Mouse (Mus musculus) spleen, adult 2 months (tissue): Measurements from ENCODE around the gene Capn12. TPM values are rescaled to one million over a fixed set of nuclear protein-coding genes. Genes with fewer than 3 reads are reported as not detected.

Experiments
- DNase-seq, 2 experiments: peaks; one replicate each; pipeline versions ENCODE4 v3.0.0 to v3.0.0-alpha.2; 2012 to 2021; ENCODE audit warnings: low spot score in 2 of 2, low read depth in 1 of 2
- H3K27ac ChIP-seq: fragments of 200-500 bp; 2 replicates; pipeline ENCODE4 v1.5.1; 2012; ENCODE audit warnings: low read length, inconsistent platforms; ENCODE audit not compliant: insufficient read depth
- H3K27me3 ChIP-seq: fragments of 200-500 bp; 2 replicates; pipeline ENCODE4 v1.6.1; 2012; ENCODE audit warnings: mild to moderate bottlenecking, moderate library complexity, low read length, inconsistent platforms; ENCODE audit not compliant: control insufficient read depth, insufficient read depth
- H3K36me3 ChIP-seq: fragments of 200-500 bp; 2 replicates; pipeline ENCODE4 v1.6.1; 2012; ENCODE audit warnings: mild to moderate bottlenecking, low read length, inconsistent platforms; ENCODE audit not compliant: control insufficient read depth, insufficient read depth
- H3K4me1 ChIP-seq: fragments of 200-500 bp; 2 replicates; pipeline ENCODE4 v1.6.1; 2011; ENCODE audit warnings: inconsistent platforms; ENCODE audit not compliant: control insufficient read depth, insufficient read depth, insufficient read length
- H3K4me3 ChIP-seq: fragments of 200-500 bp; 2 replicates; pipeline ENCODE4 v1.5.1; 2011; ENCODE audit warnings: mild to moderate bottlenecking, inconsistent platforms; ENCODE audit not compliant: insufficient read depth, insufficient read length; ENCODE audit errors: extremely low read depth
- CTCF ChIP-seq: fragments of 200-500 bp; IDR thresholded peaks from 2 replicates; pipeline ENCODE4 v1.5.1; 2011; ENCODE audit warnings: mild to moderate bottlenecking, inconsistent platforms; ENCODE audit not compliant: insufficient read depth, insufficient read length, insufficient replicate concordance; ENCODE audit errors: extremely low read depth
- POLR2A ChIP-seq: fragments of 200-500 bp; IDR thresholded peaks from 2 replicates; pipeline ENCODE4 v1.6.1; 2011; ENCODE audit warnings: low read depth, low read length, inconsistent platforms
- WGBS: fragments of 180-500 bp; shearing (Covaris S2); methylation state at CpG from one replicate; pipeline ENCODE4 v1.1.7; 2018; 5-methylcytosine and 5-hydroxymethylcytosine counted together
- polyA plus RNA-seq: library from polyadenylated mRNA; depleted of rRNA; stranded (reverse); fragments of >200 nt; gene quantifications from 2 replicates; pipeline ENCODE4 v1.2.3, GENCODE M21; 2012

Gene Capn12
- polyA plus RNA-seq, 1 experiment: 0.13 TPM

GRCm38 (mm10) chr7:28850642-28851041 lies 30.6 kb upstream of the Capn12 start:
- no peak for DNase-seq
- 78% methylated on average over 4 of the region's 4 CpGs for WGBS
- no peak overlapping the region for H3K27ac ChIP-seq
- H3K36me3 ChIP-seq: no peaks in the 10 kb centered on the region
- no peak overlapping the region for H3K4me3 ChIP-seq
- H3K4me1 ChIP-seq: no peaks in the 10 kb centered on the region
- H3K27me3 ChIP-seq: no peaks in the 10 kb centered on the region
- TF ChIP-seq CTCF: no peak
- TF ChIP-seq POLR2A: no peak

- Histone ChIP-seq H3K27me3 (no peaks in the 10 kb centered on the region), H3K36me3 (no peaks in the 10 kb centered on the region), H3K4me1 (no peaks in the 10 kb centered on the region), H3K27ac (no peak overlapping the region), H3K4me3 (no peak overlapping the region)
- TF ChIP-seq CTCF: no peak
- no peak for TF ChIP-seq POLR2A
- 96% methylated on average over 2 of the region's 2 CpGs for WGBS
- no peak for DNase-seq
These were observed 21.3 kb upstream of the Capn12 start for GRCm38 (mm10) chr7:28859953-28860352.

- Histone ChIP-seq H3K4me1 (peaks cover 2% of the 10 kb centered on the region; the same call in 1 of the 2 replicates), H3K4me3 (no peak overlapping the region), H3K36me3 (no peaks in the 10 kb centered on the region), H3K27ac (no peak overlapping the region), H3K27me3 (no peaks in the 10 kb centered on the region)
- TF ChIP-seq CTCF (no peak), POLR2A (no peak)
- WGBS: 93% methylated on average over 6 of the region's 6 CpGs
- DNase-seq: no peak
These were observed 20.3 kb upstream of the Capn12 start for GRCm38 (mm10) chr7:28860898-28861297.

GRCm38 (mm10) chr7:28862817-28863499 lies 18.3 kb upstream of the Capn12 start:
- DNase-seq: no peak

GRCm38 (mm10) chr7:28863540-28863939 lies 17.7 kb upstream of the Capn12 start, which contains the start of gene Lgals7:
Gene Lgals7 (plus strand): TSS chr7:28863853.
- DNase-seq: no peak
- TF ChIP-seq POLR2A (no peak), CTCF (no peak)
- no peaks in the 10 kb centered on the region for H3K27me3 ChIP-seq
- no peak within 1 kb of the TSS for H3K4me3 ChIP-seq
- peaks cover 15% of the 10 kb centered on the region; the same call in 1 of the 2 replicates for H3K4me1 ChIP-seq
- WGBS: 79% methylated on average over 6 of the region's 6 CpGs
- no peaks in the 10 kb centered on the region for H3K36me3 ChIP-seq
- no peak within 1 kb of the TSS for H3K27ac ChIP-seq

More at GRCm38 (mm10) chr7:28862817-28863499, 18.3 kb upstream of the Capn12 start:
- no peak overlapping the region for H3K4me3 ChIP-seq
- WGBS: 87% methylated on average over 15 of the region's 15 CpGs
- TF ChIP-seq POLR2A (no peak), CTCF (no peak)
- no peaks in the 10 kb centered on the region for H3K27me3 ChIP-seq
- no peaks in the 10 kb centered on the region for H3K36me3 ChIP-seq
- H3K27ac ChIP-seq: no peak overlapping the region
- H3K4me1 ChIP-seq: peaks cover 15% of the 10 kb centered on the region; the same call in 1 of the 2 replicates

GRCm38 (mm10) chr7:28864288-28864750 lies 16.9 kb upstream of the Capn12 start:
- no peak overlapping the region for H3K27ac ChIP-seq
- H3K4me1 ChIP-seq: peaks cover 15% of the 10 kb centered on the region; the same call in 1 of the 2 replicates
- H3K36me3 ChIP-seq: no peaks in the 10 kb centered on the region
- no peaks in the 10 kb centered on the region for H3K27me3 ChIP-seq
- WGBS: 75% methylated on average over 9 of the region's 9 CpGs
- no peak for DNase-seq
- no peak overlapping the region for H3K4me3 ChIP-seq
- TF ChIP-seq POLR2A (no peak), CTCF (no peak)
